Mouse (Mus musculus): Measurements from ENCODE around the gene Atp2c2.

Atp2c2 gene

DNA sequence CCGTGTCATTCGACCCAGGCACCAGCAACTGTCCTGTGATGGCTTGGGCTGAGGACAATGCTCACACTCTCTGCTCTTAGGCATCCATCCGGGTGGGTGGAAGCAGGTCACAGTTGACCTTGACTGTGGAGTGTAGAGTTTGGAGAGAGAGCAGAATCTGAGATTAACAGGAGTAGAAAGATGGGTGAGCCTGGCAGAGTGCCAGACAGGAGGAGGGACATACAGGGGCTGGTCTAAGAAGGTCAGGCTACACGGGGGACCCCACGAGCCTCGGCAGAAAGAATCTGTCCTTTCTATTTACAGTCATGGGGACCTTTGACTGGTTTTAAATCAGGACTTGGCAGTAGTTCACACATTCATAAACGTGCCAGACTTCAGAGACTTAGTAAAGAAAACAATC is 3.2 kb downstream of the Atp2c2 start:
- DNase-seq (ENCODE audit: low read depth, low spot score) = no peak

- no peak for DNase-seq (ENCODE audit: low read depth, low spot score)
Measured at GRCm38 (mm10) chr8:119707146-119707545, 7.3 kb downstream of the Atp2c2 start.

DNA sequence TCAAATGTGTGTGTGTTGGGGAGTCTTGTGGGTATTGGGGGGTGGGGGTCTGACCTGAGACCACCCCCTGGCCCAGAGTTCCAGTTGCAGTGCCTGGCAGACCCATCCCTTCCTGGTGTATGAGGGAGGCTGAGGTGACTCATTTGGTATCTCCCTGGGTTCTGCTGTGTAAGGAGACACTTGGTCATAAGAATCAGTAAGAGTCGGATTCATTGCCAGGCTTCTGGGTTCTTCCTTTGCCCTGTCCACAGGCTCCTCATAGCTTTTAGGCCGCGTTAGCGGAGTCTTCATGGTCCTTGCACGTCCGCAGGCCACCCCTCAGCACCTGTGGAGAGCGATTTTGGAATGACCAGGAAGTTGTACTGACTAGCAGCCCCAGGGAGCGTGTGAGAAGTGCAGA is 8.7 kb downstream of the Atp2c2 start:
- no peak for DNase-seq (ENCODE audit: low read depth, low spot score)

GRCm38 (mm10) chr8:119708878-119709702 is 9.3 kb downstream of the Atp2c2 start:
- DNase-seq (ENCODE audit: low read depth, low spot score) = no peak

- no peak for DNase-seq (ENCODE audit: low read depth, low spot score)
Measured at GRCm38 (mm10) chr8:119709703-119710093, 9.9 kb downstream of the Atp2c2 start.

DNA sequence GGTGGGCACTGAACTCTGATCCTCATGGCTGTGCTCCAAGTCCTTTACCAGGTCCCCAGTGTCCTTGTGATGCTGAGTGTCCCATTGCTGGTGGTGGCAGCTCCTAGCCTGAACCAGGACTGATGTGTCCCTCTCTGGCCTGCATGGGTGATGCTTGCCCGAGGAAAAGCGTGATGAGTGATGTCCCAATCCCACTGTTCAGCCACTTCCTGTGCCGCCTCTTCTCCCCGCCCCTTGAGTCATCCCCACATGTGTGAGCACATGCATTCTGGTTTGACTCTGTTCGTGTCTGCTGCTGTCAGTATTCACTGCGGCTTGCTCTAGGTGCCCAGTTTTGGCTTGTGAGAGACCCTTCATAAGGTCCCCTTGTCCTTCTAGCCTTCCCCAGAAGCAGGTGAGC is 12.4 kb downstream of the Atp2c2 start:
- no peak for DNase-seq (ENCODE audit: low read depth, low spot score)

DNA sequence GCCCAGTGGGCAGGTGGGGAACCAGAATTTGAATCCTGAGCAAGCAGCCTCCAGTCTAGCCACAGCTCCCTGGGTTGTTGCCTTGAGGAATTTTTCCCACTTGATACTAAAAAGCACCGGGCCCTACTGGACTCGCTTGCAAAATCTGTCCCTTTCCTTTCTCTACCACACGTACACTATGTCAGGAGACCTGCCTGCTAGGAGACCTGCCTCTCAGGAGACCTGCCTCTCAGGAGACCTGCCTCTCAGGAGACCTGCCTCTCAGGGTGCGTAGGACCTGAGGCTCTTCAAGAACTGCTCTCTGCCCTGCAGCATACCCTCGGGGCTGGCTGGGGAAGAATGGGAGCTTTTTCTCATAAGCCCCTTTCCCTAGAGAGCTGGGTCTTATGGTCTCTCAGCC is 13.6 kb downstream of the Atp2c2 start:
- DNase-seq (ENCODE audit: low read depth, low spot score) = no peak

GRCm38 (mm10) chr8:119715221-119715620 is 15.4 kb downstream of the Atp2c2 start:
- DNase-seq (ENCODE audit: low read depth, low spot score) = no peak

- DNase-seq (ENCODE audit: low read depth, low spot score) = no peak
Measured at GRCm38 (mm10) chr8:119716730-119717299, 17.0 kb downstream of the Atp2c2 start.

- DNase-seq (ENCODE audit: low read depth, low spot score) = peak; percentile 57
Measured at GRCm38 (mm10) chr8:119717765-119718164, 18.0 kb downstream of the Atp2c2 start.

- no peak for DNase-seq (ENCODE audit: low read depth, low spot score)
Measured at GRCm38 (mm10) chr8:119719011-119719501, 19.2 kb downstream of the Atp2c2 start.

DNA sequence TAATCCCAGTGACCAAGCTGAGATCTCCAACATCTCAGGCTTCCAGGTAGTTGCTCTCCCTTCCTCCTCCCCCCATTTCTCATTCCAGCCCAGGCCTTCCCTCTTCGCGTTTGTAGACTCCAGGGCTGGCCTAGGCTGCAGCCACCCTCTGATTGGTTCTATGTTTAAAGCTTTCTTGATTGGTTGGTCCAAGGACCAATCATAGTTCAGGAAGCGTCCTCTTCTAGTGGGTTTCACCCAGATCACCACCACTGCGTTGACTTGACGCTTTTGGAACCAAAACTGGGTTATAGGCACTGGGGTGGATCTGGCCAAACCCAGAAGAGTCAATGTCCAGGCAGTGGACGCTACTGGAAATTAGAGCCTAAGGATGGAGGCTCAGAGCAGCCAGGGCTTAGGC is 22.5 kb downstream of the Atp2c2 start:
- peak; percentile 10 for DNase-seq (ENCODE audit: low read depth, low spot score)

DNA sequence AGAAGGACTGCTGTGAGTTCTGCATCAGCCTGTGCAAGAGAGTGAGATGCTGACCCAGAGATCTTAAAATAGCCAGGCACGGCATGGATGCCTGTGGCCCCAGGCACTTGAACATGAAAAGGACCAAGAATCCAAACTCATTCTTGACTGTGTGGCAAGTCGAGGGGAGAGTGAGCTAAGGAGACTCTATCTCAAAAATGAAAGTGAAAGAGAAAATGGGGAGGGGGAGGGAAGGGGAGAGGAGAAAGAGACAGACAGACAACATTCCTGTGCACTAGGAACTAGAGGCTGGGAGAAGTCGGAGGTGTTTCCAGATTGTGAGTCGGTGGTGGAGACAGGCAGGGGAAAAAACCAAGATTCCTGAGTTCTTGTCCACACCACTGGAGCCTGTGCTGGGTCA is 23.9 kb downstream of the Atp2c2 start:
- no peak for DNase-seq (ENCODE audit: low read depth, low spot score)

GRCm38 (mm10) chr8:119724596-119724995 is 24.8 kb downstream of the Atp2c2 start:
- no peak for DNase-seq (ENCODE audit: low read depth, low spot score)

- no peak for DNase-seq (ENCODE audit: low read depth, low spot score)
Measured at GRCm38 (mm10) chr8:119727093-119727492, 27.3 kb downstream of the Atp2c2 start.

DNA sequence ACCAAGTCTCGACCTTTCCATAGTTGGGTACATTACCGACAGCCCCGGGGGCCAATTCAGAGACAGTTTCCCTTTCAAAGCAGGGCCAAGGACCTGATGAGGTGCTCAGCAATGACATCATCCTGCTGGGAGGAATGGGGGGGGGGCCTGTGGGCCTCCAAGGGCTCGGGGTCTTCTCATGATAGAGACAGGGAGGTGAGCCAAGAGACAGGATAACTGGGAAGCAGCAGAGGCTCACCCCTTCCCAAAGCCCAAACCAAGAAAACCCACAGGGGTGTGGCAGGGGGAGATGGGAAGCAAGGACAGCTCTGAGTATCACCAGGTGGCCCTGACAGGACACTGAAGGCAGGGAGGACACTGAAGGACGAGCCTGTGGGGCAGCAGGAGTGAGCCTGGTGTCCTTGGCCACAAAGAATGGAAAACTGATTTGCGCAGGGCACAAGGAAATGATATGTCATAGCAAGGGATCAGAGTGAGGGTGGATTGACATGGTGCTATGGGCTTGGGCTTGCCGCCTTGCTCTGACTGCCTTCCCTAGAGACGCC is 28.6 kb downstream of the Atp2c2 start:
- no peak for DNase-seq (ENCODE audit: low read depth, low spot score)

DNA sequence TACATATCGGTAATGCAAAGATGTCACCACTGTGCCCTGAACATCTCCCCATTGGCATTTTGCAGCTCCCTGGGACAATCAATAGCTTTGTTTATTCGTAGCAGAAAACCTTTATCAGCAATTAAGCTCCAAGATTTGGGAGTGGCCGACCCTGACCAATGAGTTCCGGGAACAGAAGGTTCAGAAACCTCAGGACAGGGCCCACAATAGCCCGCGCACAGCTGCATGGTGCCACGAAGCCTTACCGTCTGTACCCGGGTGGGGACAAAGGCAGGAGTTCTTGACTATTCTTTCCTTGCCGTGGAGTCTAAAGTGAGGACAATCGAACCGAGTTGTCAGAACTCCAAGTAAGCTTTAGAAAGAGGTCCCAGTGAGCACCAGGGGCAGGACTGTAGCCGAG is 32.3 kb downstream of the Atp2c2 start:
- no peak for DNase-seq (ENCODE audit: low read depth, low spot score)

DNA sequence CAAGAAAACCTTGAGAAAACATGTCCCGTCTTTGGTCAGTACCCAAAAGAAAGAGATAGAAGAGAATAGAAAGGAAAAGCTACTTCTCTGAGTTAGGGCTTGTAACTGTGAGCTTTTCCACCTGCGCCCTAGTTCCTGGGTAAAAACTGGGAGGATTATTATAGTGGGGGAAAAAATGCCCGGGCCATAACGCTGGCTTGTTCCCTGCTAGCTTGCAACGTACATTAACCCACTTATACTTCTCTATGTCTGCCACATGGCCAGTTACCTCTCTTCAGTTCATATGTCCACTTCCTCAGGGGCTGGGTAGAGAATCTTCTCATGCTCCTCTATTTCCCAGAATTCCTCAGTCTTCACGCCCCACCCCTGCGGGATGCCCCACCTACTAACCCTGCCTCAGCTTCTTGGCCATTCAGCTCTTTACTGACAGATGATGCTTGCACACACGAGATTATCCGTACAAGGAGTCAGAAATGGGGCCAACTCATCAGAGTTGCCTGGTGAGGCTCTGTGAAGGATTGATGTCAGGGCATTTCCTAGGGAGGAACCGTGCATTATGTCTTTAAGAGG is 36.6 kb downstream of the Atp2c2 start:
- no peak for DNase-seq (ENCODE audit: low read depth, low spot score)

DNA sequence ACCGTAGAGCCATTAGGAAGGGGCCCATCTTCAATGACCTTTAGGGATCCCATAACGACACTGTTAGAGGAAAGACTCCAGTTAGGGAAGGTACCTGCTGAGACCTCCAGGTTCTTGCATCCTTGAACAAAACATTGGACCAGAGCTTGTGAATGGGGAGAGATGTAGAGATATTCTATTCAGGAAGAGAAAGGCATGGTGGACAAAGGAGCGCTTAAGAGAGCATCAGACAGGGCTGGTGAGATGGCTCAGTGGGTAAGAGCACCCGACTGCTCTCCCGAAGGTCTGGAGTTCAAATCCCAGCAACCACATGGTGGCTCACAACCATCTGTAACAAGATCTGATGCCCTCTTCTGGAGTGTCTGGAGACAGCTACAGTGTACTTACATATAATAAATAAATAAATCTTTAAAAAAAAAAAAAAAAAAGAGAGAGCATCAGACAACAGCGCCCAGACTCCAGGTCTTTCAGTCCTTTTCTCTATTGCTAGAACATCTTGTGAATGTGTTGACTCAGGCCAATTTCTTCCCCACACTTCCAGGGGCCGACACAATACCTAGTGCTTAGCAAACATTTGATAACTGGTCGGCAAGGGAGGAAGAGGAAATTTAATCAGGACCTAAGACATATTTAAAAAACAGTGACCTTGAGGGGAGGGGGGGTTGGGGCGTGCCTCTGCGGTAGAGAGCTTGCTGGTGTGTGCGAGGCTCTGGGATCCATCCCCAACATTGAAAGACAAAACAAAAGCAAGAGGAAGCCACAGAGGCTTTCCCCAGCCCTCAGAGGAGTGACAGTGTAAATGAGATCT is 37.5 kb downstream of the Atp2c2 start:
- no peak for DNase-seq (ENCODE audit: low read depth, low spot score)

DNA sequence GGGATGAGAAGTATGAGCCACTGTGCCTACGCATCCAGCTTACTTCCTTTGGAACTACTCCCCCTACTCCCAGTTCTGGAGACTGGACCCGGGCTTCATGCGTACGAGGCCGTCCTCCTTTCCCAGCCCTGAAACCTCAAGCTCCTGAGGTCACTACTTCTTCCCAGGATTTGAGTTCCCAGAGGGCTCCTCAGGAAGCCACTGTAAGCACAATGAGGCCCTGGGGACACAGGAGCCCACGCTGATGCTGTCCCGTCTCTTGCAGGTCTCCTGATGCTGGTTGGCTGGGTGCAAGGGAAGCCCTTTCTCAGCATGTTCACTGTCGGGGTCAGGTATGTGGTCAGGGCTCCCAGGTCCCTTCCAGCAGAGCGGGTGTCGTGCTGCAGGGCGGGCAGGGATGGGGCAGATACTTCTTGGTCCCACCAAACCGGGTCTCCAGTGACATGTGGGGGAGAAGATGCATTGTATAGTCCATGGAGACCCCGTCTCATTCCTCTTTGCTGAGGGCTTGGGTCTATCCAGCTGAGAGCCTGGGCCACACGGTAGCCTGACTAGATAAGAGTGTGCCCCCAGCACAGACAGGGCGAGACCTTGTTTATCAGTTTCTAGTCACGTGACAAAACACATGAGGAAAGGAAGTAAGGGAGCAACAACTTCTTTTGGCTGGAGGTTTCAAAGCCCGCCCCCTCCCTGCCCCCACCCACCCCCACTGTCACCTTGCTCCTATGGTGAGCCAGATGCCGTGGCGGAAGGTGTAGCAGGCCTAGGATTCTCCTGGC is 38.5 kb downstream of the Atp2c2 start:
- DNase-seq (ENCODE audit: low read depth, low spot score) = no peak

GRCm38 (mm10) chr8:119740634-119741033 is 40.8 kb downstream of the Atp2c2 start:
- no peak for DNase-seq (ENCODE audit: low read depth, low spot score)
